Mouse (Mus musculus): ENCODE data around the gene Tnfrsf25.

GRCm38 (mm10) chr4:152106746-152107145 lies 9.0 kb upstream of the Tnfrsf25 start:
- no peak for TF ChIP-seq ZKSCAN1 (IDR thresholded peaks at IDR 0.05; ENCODE audit: borderline replicate concordance, low read depth, low read length)
- no peak for TF ChIP-seq MYC (IDR thresholded peaks at IDR 0.05; ENCODE audit: low read depth, low read length)
- no peak for TF ChIP-seq MXI1 (IDR thresholded peaks at IDR 0.05; ENCODE audit: low read depth, low read length)
- TF ChIP-seq EP300 (IDR thresholded peaks at IDR 0.05; ENCODE audit: low read length) = no peak
- TF ChIP-seq POLR2A (IDR thresholded peaks at IDR 0.05; ENCODE audit: low read depth, low read length) = no peak
- TF ChIP-seq CTCF (conservative IDR thresholded peaks at IDR 0.05 in 1 of 2, IDR thresholded peaks at IDR 0.05 in 1 of 2; ENCODE audit: low read depth in 2 of 2, low read length in 2 of 2) = peak in 1 of 2 experiments; percentile 31; a peak in 1 of 4 replicates
- no peak for TF ChIP-seq ZC3H11A (IDR thresholded peaks at IDR 0.05; ENCODE audit: low read depth, low read length)
- TF ChIP-seq E2F4 (IDR thresholded peaks at IDR 0.05; ENCODE audit: insufficient replicate concordance, low read depth, low read length) = no peak
- TF ChIP-seq RCOR1 (conservative IDR thresholded peaks at IDR 0.05; ENCODE audit: low read depth, low read length) = no peak
